Mouse (Mus musculus) brown adipose tissue, adult 24 weeks (tissue): ENCODE results near the gene Dhrs7b. TPM values are rescaled to one million over a fixed set of nuclear protein-coding genes. Genes with fewer than 3 reads are reported as not detected.

Source experiments
- H3K27ac ChIP-seq: fragments of 200-500 bp; replicated peaks from 2 replicates; pipeline ENCODE4 v1.5.1; 2012; ENCODE audit warnings: low read depth, mild to moderate bottlenecking, low read length
- H3K4me1 ChIP-seq: fragments of 200-500 bp; 2 replicates; pipeline ENCODE4 v1.6.1; 2012; ENCODE audit warnings: low read length, mixed read lengths; ENCODE audit not compliant: control insufficient read depth, insufficient read depth, insufficient read length
- H3K4me3 ChIP-seq: fragments of 200-500 bp; 2 replicates; pipeline ENCODE4 v1.5.1; 2012; ENCODE audit warnings: low read depth, mild to moderate bottlenecking, low read length, moderate library complexity; ENCODE audit not compliant: insufficient read depth
- polyA plus RNA-seq: library from polyadenylated mRNA; stranded (reverse); fragments of >200 nt; gene quantifications from 2 replicates; pipeline ENCODE4 v1.2.4, GENCODE M21; 2012; ENCODE audit not compliant: missing spikeins, insufficient read depth, insufficient read length

Dhrs7b gene
- polyA plus RNA-seq, 1 experiment = 82.8 TPM

DNA sequence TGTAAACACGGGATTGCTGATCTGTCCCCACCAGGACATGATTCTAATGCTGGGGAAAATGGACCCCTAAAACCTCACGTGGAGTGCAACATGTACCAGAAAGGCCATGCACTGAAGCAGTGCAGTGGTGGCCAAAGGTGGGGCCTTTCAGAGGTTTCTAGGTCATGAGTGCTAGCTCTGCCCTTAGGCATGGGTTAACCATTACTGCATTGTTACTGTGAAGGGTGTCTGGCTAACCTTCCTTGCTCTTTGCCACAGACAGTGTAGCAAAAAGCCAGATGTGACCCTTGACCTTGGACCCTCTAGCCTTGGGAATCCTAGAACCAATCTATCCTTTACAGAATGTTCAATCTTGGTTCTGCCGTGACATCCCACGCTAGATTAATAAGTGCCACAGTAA is 72.1 kb downstream of the Dhrs7b start:
- Histone ChIP-seq H3K4me1 (peaks cover 17% of the 10 kb centered on the region; the same call in 1 of the 2 replicates), H3K4me3 (no peak overlapping the region), H3K27ac (no peak overlapping the region)

DNA sequence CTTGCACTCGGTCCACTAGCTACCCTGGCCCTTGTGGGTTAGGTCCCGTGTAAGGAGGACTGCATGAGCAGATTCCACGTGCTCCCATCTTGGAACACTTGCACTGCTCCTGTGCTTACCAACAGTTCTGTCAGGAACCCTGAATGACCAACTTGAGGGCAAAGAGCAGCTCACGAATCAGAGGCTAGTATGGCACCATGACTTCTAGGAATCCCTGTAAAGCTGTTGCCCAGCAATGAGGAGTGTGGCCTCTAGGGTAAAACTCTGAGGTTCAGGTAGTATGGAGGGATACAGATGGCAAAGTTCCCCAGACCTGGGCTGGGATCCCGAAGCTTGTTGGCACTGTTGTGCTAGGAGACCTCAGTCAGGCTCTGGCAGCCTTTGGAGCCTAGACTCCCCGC is 73.2 kb downstream of the Dhrs7b start:
- H3K4me3 ChIP-seq = no peak overlapping the region
- H3K27ac ChIP-seq = no peak overlapping the region
- peaks cover 17% of the 10 kb centered on the region; the same call in 1 of the 2 replicates for H3K4me1 ChIP-seq

DNA sequence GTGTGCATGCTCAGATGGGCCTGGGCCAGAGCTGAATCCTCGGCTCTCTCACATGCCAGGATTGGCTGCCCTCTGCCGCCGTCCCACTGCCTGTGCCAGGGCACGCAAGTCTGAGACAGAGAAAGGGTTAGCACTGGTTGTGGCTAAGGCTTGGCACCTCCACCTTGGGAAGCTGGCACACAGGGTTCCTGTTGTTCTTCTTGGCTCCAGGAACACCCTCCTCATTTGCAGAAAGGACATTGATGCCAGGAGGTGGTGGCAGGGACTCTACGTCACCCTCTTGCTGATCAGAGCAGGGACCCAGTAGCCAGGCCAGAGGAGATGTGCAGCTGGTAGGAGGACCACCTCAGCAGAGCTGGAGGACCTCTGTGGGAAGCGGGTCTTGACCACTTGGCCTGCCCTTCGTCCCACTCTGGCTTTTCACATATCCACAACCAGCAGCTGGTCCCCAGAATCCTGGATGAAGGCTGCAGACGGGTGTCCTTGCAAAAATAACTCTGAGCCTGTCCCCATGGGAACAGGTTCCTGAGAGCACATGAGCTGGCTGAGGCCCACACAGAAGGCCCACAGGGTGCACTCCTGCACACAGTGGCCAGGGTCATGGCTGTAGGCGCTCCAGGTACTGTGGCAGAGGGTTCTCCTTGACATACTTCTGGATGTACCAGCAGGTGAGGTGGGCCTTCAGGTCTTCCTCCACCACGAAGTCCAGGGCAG is 75.1 kb downstream of the Dhrs7b start:
- Histone ChIP-seq H3K4me3 (no peak overlapping the region), H3K27ac (no peak overlapping the region), H3K4me1 (peaks cover 17% of the 10 kb centered on the region; the same call in 1 of the 2 replicates)

GRCm38 (mm10) chr11:60906449-60906848 is 76.0 kb downstream of the Dhrs7b start:
- Histone ChIP-seq H3K27ac (no peak overlapping the region), H3K4me1 (peaks cover 17% of the 10 kb centered on the region; the same call in 1 of the 2 replicates), H3K4me3 (no peak overlapping the region)

DNA sequence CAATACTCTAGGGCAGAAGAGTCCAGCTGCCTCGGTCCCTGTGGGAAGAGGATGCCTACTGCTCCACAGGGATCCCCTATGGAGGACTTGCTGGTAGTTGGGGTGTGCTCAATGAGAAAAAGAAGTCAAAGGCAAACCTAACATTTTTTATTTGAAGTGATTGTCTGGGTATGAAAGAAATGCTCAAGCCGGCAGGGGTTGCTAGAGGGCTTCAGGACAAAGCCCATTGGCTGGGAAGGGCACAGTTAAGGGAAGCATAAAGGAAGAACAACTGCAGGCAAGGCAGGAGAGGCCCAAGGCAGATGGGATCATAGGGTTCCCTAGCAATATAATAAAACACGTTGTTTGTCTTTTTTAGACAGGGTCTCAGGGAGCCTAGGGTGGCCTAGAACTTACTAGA is 77.6 kb downstream of the Dhrs7b start:
- peaks cover 15% of the 10 kb centered on the region for H3K4me1 ChIP-seq
- no peak overlapping the region for H3K4me3 ChIP-seq
- no peak overlapping the region for H3K27ac ChIP-seq

DNA sequence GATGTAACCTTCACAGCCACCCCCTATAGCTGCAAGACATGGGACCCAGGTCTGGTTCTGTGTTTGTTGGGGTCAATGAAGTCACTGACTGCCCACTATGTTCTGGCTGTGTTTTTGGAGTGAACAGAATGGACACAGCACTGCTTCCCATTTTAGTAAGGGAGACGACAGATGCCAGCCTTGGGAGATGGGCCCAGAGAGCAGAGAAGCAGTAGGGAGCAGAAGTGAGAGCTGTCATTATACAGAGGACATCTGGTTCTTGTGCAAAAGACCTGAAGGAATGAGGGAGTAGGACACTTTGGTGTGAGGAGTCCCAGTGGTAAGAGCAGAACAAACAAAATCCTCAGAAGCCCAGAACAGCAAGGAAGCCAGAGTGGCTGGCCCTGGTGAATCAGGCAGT is 79.2 kb downstream of the Dhrs7b start:
- H3K4me3 ChIP-seq = no peak overlapping the region
- H3K4me1 ChIP-seq = peaks cover 15% of the 10 kb centered on the region
- no peak overlapping the region for H3K27ac ChIP-seq

Other genes with a start within 250 kb of the Dhrs7b start
- gene Llgl1, start 130.9 kb upstream of the Dhrs7b start, polyA plus RNA-seq = 4.3 and 4.4 TPM in 2 replicates
- gene Flii, start 103.4 kb upstream of the Dhrs7b start, polyA plus RNA-seq = 68.5 and 68.8 TPM in 2 replicates
- 23.5 and 30.7 TPM in 2 replicates for gene Mief2, start 102.2 kb upstream of the Dhrs7b start, polyA plus RNA-seq
- 2.2 and 2.6 TPM in 2 replicates for gene Top3a, start 53.3 kb upstream of the Dhrs7b start, polyA plus RNA-seq
- 8.0 and 8.5 TPM in 2 replicates for gene Smcr8, start 53.1 kb upstream of the Dhrs7b start, polyA plus RNA-seq
- gene Shmt1, start 18.9 kb upstream of the Dhrs7b start, polyA plus RNA-seq = 18.0 and 28.1 TPM in 2 replicates
- gene Tmem11, start 48.6 kb downstream of the Dhrs7b start, polyA plus RNA-seq = 60.2 and 63.5 TPM in 2 replicates
- 8.6 and 11.2 TPM in 2 replicates for gene Natd1, start 84.1 kb downstream of the Dhrs7b start, polyA plus RNA-seq
- 22.9 and 29.5 TPM in 2 replicates for gene Map2k3, start 101.4 kb downstream of the Dhrs7b start, polyA plus RNA-seq
- gene Kcnj12, start 191.9 kb downstream of the Dhrs7b start, polyA plus RNA-seq = 0.50 TPM in 1 of 2 replicates, not detected in the other